Mouse (Mus musculus): Measurements from ENCODE around the gene Fgf15. TPM values are rescaled to one million over a fixed set of nuclear protein-coding genes. Genes with fewer than 3 reads are reported as not detected.
"Not testable (repeated sequence)": the region's sequence is repeated elsewhere in the genome, so short reads cannot be mapped to it uniquely, and the experiment has no call there.

The Fgf15 gene
- total and polyA plus RNA-seq, 2 experiments from 2014 or later: 5.1 to 9.3 TPM

- 48% methylated on average over 6 of the region's 6 CpGs for WGBS
- H3K9me3 ChIP-seq (ENCODE audit: low read length): no peaks in the 10 kb centered on the region
- H3K4me1 ChIP-seq (ENCODE audit: insufficient read depth, low read length): peaks cover 5% of the 10 kb centered on the region
- no peak overlapping the region for H3K4me3 ChIP-seq (ENCODE audit: low read depth, low read length)
- H3K4me2 ChIP-seq (ENCODE audit: low read depth, low read length, poor library complexity, severe bottlenecking): no peak overlapping the region
- no peak overlapping the region for H3K27ac ChIP-seq (ENCODE audit: low read depth, low read length)
- DNase-seq (ENCODE audit: low spot score) (no peak), ATAC-seq (ENCODE audit: low FRiP score) (no peak)
- peaks cover 6% of the 10 kb centered on the region for H3K27me3 ChIP-seq (ENCODE audit: insufficient read depth, low read length)
- 0 out of 2 replicates have a peak, but pooled peaks have one; percentile 14 for TF ChIP-seq CTCF (IDR thresholded peaks at IDR 0.05)
- no peak overlapping the region for H3K9ac ChIP-seq (replicated peaks; ENCODE audit: low read length, poor library complexity, severe bottlenecking)
- H3K36me3 ChIP-seq (ENCODE audit: insufficient read depth, low read length): no peaks in the 10 kb centered on the region; the same call in 1 of the 2 replicates
Measured at GRCm38 (mm10) chr7:144892322-144892721, 4.0 kb upstream of the Fgf15 start.

- no peak for ATAC-seq (ENCODE audit: low FRiP score)
- H3K4me2 ChIP-seq (ENCODE audit: low read depth, low read length, poor library complexity, severe bottlenecking): peak overlapping the region; percentile 97
- no peaks in the 10 kb centered on the region for H3K9me3 ChIP-seq (ENCODE audit: low read length)
- H3K27ac ChIP-seq (ENCODE audit: low read depth, low read length): no peak overlapping the region
- H3K4me1 ChIP-seq (ENCODE audit: insufficient read depth, low read length): peaks cover 5% of the 10 kb centered on the region
- DNase-seq (ENCODE audit: low spot score): peak; percentile 66
- H3K4me3 ChIP-seq (ENCODE audit: low read depth, low read length): no peak overlapping the region
- H3K9ac ChIP-seq (replicated peaks; ENCODE audit: low read length, poor library complexity, severe bottlenecking): no peak overlapping the region
- whole genome bisulfite sequencing: 3% methylated on average over 5 of the region's 5 CpGs
- H3K27me3 ChIP-seq (ENCODE audit: insufficient read depth, low read length): peaks cover 13% of the 10 kb centered on the region
- peak; percentile 70 for TF ChIP-seq CTCF (IDR thresholded peaks at IDR 0.05)
- H3K36me3 ChIP-seq (ENCODE audit: insufficient read depth, low read length): no peaks in the 10 kb centered on the region
Measured at GRCm38 (mm10) chr7:144894191-144894590, 2.1 kb upstream of the Fgf15 start.

- no peaks in the 10 kb centered on the region for H3K9me3 ChIP-seq (ENCODE audit: low read length)
- H3K36me3 ChIP-seq (ENCODE audit: insufficient read depth, low read length): no peaks in the 10 kb centered on the region
- peaks cover 5% of the 10 kb centered on the region for H3K4me1 ChIP-seq (ENCODE audit: insufficient read depth, low read length)
- peak overlapping the region; percentile 42 for H3K4me3 ChIP-seq (ENCODE audit: low read depth, low read length)
- no peak overlapping the region for H3K27ac ChIP-seq (ENCODE audit: low read depth, low read length)
- TF ChIP-seq CTCF (IDR thresholded peaks at IDR 0.05): no peak
- H3K9ac ChIP-seq (replicated peaks; ENCODE audit: low read length, poor library complexity, severe bottlenecking): no peak overlapping the region
- DNase-seq (ENCODE audit: low spot score) (no peak), ATAC-seq (ENCODE audit: low FRiP score) (no peak)
- peaks cover 13% of the 10 kb centered on the region for H3K27me3 ChIP-seq (ENCODE audit: insufficient read depth, low read length)
- peak overlapping the region; percentile 97 for H3K4me2 ChIP-seq (ENCODE audit: low read depth, low read length, poor library complexity, severe bottlenecking)
- 2% methylated on average over 4 of the region's 4 CpGs for WGBS
Measured at GRCm38 (mm10) chr7:144894706-144895105, 1.6 kb upstream of the Fgf15 start.

- H3K27ac ChIP-seq (ENCODE audit: low read depth, low read length): no peak overlapping the region
- peak; percentile 90 for TF ChIP-seq CTCF (IDR thresholded peaks at IDR 0.05)
- under 1% methylated on average over 35 of the region's 37 CpGs for WGBS
- H3K27me3 ChIP-seq (ENCODE audit: insufficient read depth, low read length): peaks cover 13% of the 10 kb centered on the region
- H3K36me3 ChIP-seq (ENCODE audit: insufficient read depth, low read length): no peaks in the 10 kb centered on the region
- H3K9me3 ChIP-seq (ENCODE audit: low read length): no peaks in the 10 kb centered on the region
- peak overlapping the region; percentile 42 for H3K4me3 ChIP-seq (ENCODE audit: low read depth, low read length)
- H3K9ac ChIP-seq (replicated peaks; ENCODE audit: low read length, poor library complexity, severe bottlenecking): peak overlapping the region; percentile 51
- DNase-seq (ENCODE audit: low spot score) (peak; percentile 87), ATAC-seq (ENCODE audit: low FRiP score) (peak; percentile 83)
- H3K4me2 ChIP-seq (ENCODE audit: low read depth, low read length, poor library complexity, severe bottlenecking): peak overlapping the region; percentile 97
- peaks cover 5% of the 10 kb centered on the region for H3K4me1 ChIP-seq (ENCODE audit: insufficient read depth, low read length)
Measured at GRCm38 (mm10) chr7:144895305-144896111, 823 bp upstream of the Fgf15 start.

GRCm38 (mm10) chr7:144898506-144898905 lies 2.2 kb downstream of the Fgf15 start:
- Histone ChIP-seq H3K4me1 (ENCODE audit: insufficient read depth, low read length) (peaks cover 5% of the 10 kb centered on the region), H3K36me3 (ENCODE audit: insufficient read depth, low read length) (no peaks in the 10 kb centered on the region), H3K27me3 (ENCODE audit: insufficient read depth, low read length) (peaks cover 13% of the 10 kb centered on the region), H3K4me3 (ENCODE audit: low read depth, low read length) (no peak overlapping the region), H3K4me2 (ENCODE audit: low read depth, low read length, poor library complexity, severe bottlenecking) (no peak overlapping the region), H3K27ac (ENCODE audit: low read depth, low read length) (no peak overlapping the region), H3K9ac (replicated peaks; ENCODE audit: low read length, poor library complexity, severe bottlenecking) (no peak overlapping the region), H3K9me3 (ENCODE audit: low read length) (no peaks in the 10 kb centered on the region)
- no peak for TF ChIP-seq CTCF (IDR thresholded peaks at IDR 0.05)
- ATAC-seq (ENCODE audit: low FRiP score): no peak
- no peak for DNase-seq (ENCODE audit: low spot score)
- WGBS: 33% methylated on average over 6 of the region's 6 CpGs

- WGBS: 98% methylated on average over 3 of the region's 3 CpGs
Measured at GRCm38 (mm10) chr7:144905514-144905913, 9.2 kb downstream of the Fgf15 start.

More at GRCm38 (mm10) chr7:144905514-144905913, 9.2 kb downstream of the Fgf15 start:
- H3K4me3 ChIP-seq (ENCODE audit: low read depth, low read length); H3K9ac ChIP-seq (replicated peaks; ENCODE audit: low read length, poor library complexity, severe bottlenecking); H3K4me2 ChIP-seq (ENCODE audit: low read depth, low read length, poor library complexity, severe bottlenecking); H3K9me3 ChIP-seq (ENCODE audit: low read length); H3K4me1 ChIP-seq (ENCODE audit: insufficient read depth, low read length); H3K36me3 ChIP-seq (ENCODE audit: insufficient read depth, low read length); ATAC-seq (ENCODE audit: low FRiP score); H3K27ac ChIP-seq (ENCODE audit: low read depth, low read length); DNase-seq (ENCODE audit: low spot score); H3K27me3 ChIP-seq (ENCODE audit: insufficient read depth, low read length): not testable (repeated sequence)
- TF ChIP-seq CTCF (IDR thresholded peaks at IDR 0.05): peak; percentile 27
